Mouse (Mus musculus) limb, embryonic 13.5 days (tissue): ENCODE results near the gene Rmnd5b. TPM values are rescaled to one million over a fixed set of nuclear protein-coding genes. Genes with fewer than 3 reads are reported as not detected.

ENCODE experiments used
- ATAC-seq: fragments of 200-750 bp; cut with Nextera tagmentation; 2 replicates; pipeline ENCODE4 v1.8.0; 2017; ENCODE audit warnings: low read depth, moderate number of reproducible peaks, moderate TSS enrichment; ENCODE audit not compliant: low FRiP score
- H3K27ac ChIP-seq: fragments of 300-500 bp; sonication (generic); 2 replicates; pipeline ENCODE4 v1.5.1; 2015; ENCODE audit warnings: inconsistent platforms, mild to moderate bottlenecking, moderate library complexity
- H3K27me3 ChIP-seq: fragments of 300-500 bp; sonication (generic); 2 replicates; pipeline ENCODE4 v1.6.1; 2015; ENCODE audit warnings: mild to moderate bottlenecking, inconsistent platforms
- H3K36me3 ChIP-seq: fragments of 300-500 bp; sonication (generic); 2 replicates; pipeline ENCODE4 v1.6.1; 2015; ENCODE audit warnings: inconsistent platforms, mild to moderate bottlenecking, moderate library complexity
- H3K4me1 ChIP-seq: fragments of 300-500 bp; sonication (generic); 2 replicates; pipeline ENCODE4 v1.6.1; 2015; ENCODE audit warnings: inconsistent platforms
- H3K4me2 ChIP-seq: fragments of 300-500 bp; sonication (generic); replicated peaks from 2 replicates; pipeline ENCODE4 v1.6.1; 2015; ENCODE audit warnings: inconsistent platforms, mild to moderate bottlenecking, moderate library complexity
- H3K4me3 ChIP-seq: fragments of 300-500 bp; sonication (generic); 2 replicates; pipeline ENCODE4 v1.5.1; 2015; ENCODE audit warnings: moderate library complexity, mild to moderate bottlenecking, inconsistent platforms
- H3K9ac ChIP-seq: fragments of 300-500 bp; sonication (generic); 2 replicates; pipeline ENCODE4 v1.6.1; 2015; ENCODE audit warnings: mild to moderate bottlenecking, inconsistent platforms
- H3K9me3 ChIP-seq: fragments of 300-500 bp; sonication (generic); 2 replicates; pipeline ENCODE4 v1.6.1; 2016; ENCODE audit warnings: inconsistent platforms
- WGBS: fragments of 180-500 bp; shearing (Covaris S2); methylation state at CpG from one replicate; pipeline ENCODE4 v1.1.7; 2015; 5-methylcytosine and 5-hydroxymethylcytosine counted together
- polyA plus RNA-seq: library from polyadenylated mRNA; unstranded; fragments of >200 nt; fragmentation: Nextera tagmentation; extraction: Ambion mirVana; gene quantifications from 2 replicates; pipeline ENCODE4 v1.2.1, GENCODE M21; 2015

Rmnd5b gene
- polyA plus RNA-seq, 1 experiment from 2014 or later, result 51.8 TPM

GRCm38 (mm10) chr11:51648566-51648965, 12.9 kb upstream of the Rmnd5b start:
- ATAC-seq, result peak; percentile 38
- H3K4me1 ChIP-seq, result peaks cover 36% of the 10 kb centered on the region
- H3K4me3 ChIP-seq, result peak overlapping the region; percentile 68
- peak overlapping the region; percentile 82 for H3K9ac ChIP-seq
- H3K9me3 ChIP-seq, result no peaks in the 10 kb centered on the region
- no peaks in the 10 kb centered on the region for H3K27me3 ChIP-seq
- 18% methylated on average over 3 of the region's 3 CpGs for WGBS
- peak overlapping the region; percentile 75 for H3K27ac ChIP-seq
- H3K36me3 ChIP-seq, result peaks cover 24% of the 10 kb centered on the region
- peak overlapping the region; percentile 96 for H3K4me2 ChIP-seq

- Histone ChIP-seq H3K4me3 (no peak overlapping the region), H3K9ac (peak overlapping the region; percentile 13; the same call in 1 of the 2 replicates), H3K27ac (peak overlapping the region; percentile 58; the same call in 1 of the 2 replicates), H3K4me1 (peaks cover 41% of the 10 kb centered on the region), H3K4me2 (peak overlapping the region; percentile 96), H3K9me3 (no peaks in the 10 kb centered on the region), H3K36me3 (peaks cover 37% of the 10 kb centered on the region), H3K27me3 (no peaks in the 10 kb centered on the region)
- ATAC-seq, result no peak
- WGBS, result 57% methylated on average over 15 of the region's 15 CpGs
These were observed 11.3 kb upstream of the Rmnd5b start for GRCm38 (mm10) chr11:51646751-51647667.

GRCm38 (mm10) chr11:51646245-51646644, 10.5 kb upstream of the Rmnd5b start:
- H3K27me3 ChIP-seq, result no peaks in the 10 kb centered on the region
- ATAC-seq, result no peak
- H3K4me2 ChIP-seq, result no peak overlapping the region
- H3K9me3 ChIP-seq, result no peaks in the 10 kb centered on the region
- peaks cover 40% of the 10 kb centered on the region for H3K36me3 ChIP-seq
- no peak overlapping the region; the same call in 1 of the 2 replicates for H3K9ac ChIP-seq
- peaks cover 41% of the 10 kb centered on the region for H3K4me1 ChIP-seq
- no peak overlapping the region; the same call in 1 of the 2 replicates for H3K27ac ChIP-seq
- no peak overlapping the region for H3K4me3 ChIP-seq
- 65% methylated on average over 7 of the region's 7 CpGs for WGBS

DNA sequence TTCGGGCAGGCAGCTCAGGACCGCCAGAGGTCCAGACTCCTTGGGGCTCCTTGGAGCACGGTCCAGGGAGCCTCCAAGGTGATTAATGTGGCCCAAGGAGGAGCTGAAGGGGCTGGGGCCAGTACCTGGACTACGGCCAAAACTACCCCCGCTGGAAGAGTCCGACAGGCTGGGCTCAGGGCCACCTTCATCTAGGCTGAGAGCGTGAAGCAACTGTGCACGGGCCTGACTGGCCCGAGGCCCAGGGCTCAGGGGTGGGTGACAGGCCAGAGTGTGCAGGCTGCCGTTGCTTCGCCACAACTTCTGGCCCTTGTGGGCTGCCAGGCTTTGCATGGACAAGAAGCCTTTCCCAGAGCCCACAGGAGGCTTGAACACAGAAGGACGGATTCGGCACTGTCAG, 9.6 kb upstream of the Rmnd5b start:
- Histone ChIP-seq H3K4me3 (no peak overlapping the region), H3K9ac (no peak overlapping the region; the same call in 1 of the 2 replicates), H3K36me3 (peaks cover 40% of the 10 kb centered on the region), H3K27me3 (no peaks in the 10 kb centered on the region), H3K9me3 (no peaks in the 10 kb centered on the region), H3K27ac (no peak overlapping the region), H3K4me2 (no peak overlapping the region), H3K4me1 (peaks cover 41% of the 10 kb centered on the region)
- 87% methylated on average over 13 of the region's 13 CpGs for WGBS
- ATAC-seq, result no peak

DNA sequence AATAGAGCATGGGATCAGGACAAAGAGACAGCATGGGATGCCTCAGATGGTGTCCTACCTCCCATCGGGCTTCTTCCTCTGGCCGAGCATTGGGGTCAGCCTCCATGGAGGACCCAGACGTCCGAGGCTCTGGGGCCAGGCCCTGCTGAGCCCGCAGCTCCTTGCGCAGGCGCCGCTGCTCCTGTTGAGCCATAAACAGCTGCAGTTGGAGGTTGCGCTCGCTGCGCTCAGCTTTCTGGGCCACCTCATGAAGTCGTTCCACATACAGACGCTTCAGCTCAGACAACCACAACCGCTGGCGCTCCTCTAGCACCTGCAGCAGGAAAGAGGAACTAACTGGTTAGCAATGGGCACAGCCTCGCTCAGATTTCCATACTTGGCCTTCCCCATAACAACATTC, 8.5 kb upstream of the Rmnd5b start:
- Histone ChIP-seq H3K36me3 (peaks cover 40% of the 10 kb centered on the region), H3K4me1 (peaks cover 30% of the 10 kb centered on the region), H3K4me3 (no peak overlapping the region), H3K4me2 (peak overlapping the region; percentile 23; the same call in 1 of the 2 replicates), H3K27me3 (no peaks in the 10 kb centered on the region), H3K27ac (0 out of 2 replicates have a peak overlapping the region, but pooled peaks have one; percentile 3), H3K9me3 (no peaks in the 10 kb centered on the region), H3K9ac (0 out of 2 replicates have a peak overlapping the region, but pooled peaks have one; percentile 43)
- no peak for ATAC-seq
- 69% methylated on average over 16 of the region's 16 CpGs for WGBS

GRCm38 (mm10) chr11:51643761-51644160, 8.1 kb upstream of the Rmnd5b start:
- H3K27ac ChIP-seq, result 0 out of 2 replicates have a peak overlapping the region, but pooled peaks have one; percentile 3

DNA sequence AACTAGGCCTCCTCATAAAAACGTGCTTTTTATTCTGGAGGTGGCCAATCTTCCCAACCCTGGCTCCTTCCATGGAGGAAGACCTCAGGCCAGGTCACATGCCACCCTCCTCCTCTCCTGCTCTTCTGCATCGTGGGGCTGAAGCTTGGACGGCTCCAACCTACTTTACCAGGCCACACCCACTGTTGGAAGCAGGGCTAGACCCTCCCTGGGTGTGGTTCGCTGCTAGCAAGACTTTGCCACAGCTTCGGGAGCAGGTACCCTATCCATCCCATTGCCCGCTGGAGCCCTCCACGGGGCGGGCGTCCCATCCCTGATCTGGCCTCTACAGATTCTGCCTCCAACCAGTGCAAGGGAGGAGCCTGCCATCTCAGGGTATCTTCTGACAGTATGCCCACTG, 7.5 kb upstream of the Rmnd5b start:
- Histone ChIP-seq H3K4me3 (no peak overlapping the region), H3K27me3 (no peaks in the 10 kb centered on the region), H3K27ac (peak overlapping the region; percentile 33; the same call in 1 of the 2 replicates), H3K36me3 (peaks cover 40% of the 10 kb centered on the region), H3K4me2 (peak overlapping the region; percentile 23; the same call in 1 of the 2 replicates), H3K9me3 (no peaks in the 10 kb centered on the region), H3K9ac (no peak overlapping the region), H3K4me1 (peaks cover 21% of the 10 kb centered on the region)
- ATAC-seq, result no peak
- WGBS, result 74% methylated on average over 9 of the region's 9 CpGs

More at GRCm38 (mm10) chr11:51643761-51644160, 8.1 kb upstream of the Rmnd5b start:
- Histone ChIP-seq H3K4me1 (peaks cover 26% of the 10 kb centered on the region), H3K9me3 (no peaks in the 10 kb centered on the region), H3K27me3 (no peaks in the 10 kb centered on the region), H3K9ac (peak overlapping the region; percentile 43), H3K4me2 (peak overlapping the region; percentile 23), H3K4me3 (no peak overlapping the region), H3K36me3 (peaks cover 40% of the 10 kb centered on the region)
- ATAC-seq, result no peak
- WGBS, result 49% methylated on average over 15 of the region's 15 CpGs

- ATAC-seq, result no peak
- H3K9ac ChIP-seq, result no peak overlapping the region
- H3K9me3 ChIP-seq, result no peaks in the 10 kb centered on the region
- no peak overlapping the region for H3K4me2 ChIP-seq
- peaks cover 23% of the 10 kb centered on the region for H3K4me1 ChIP-seq
- 77% methylated on average over 7 of the region's 7 CpGs for WGBS
- no peak overlapping the region for H3K4me3 ChIP-seq
- no peaks in the 10 kb centered on the region for H3K27me3 ChIP-seq
- no peak overlapping the region for H3K27ac ChIP-seq
- peaks cover 38% of the 10 kb centered on the region for H3K36me3 ChIP-seq
These were observed 5.1 kb upstream of the Rmnd5b start for GRCm38 (mm10) chr11:51640748-51641147.

GRCm38 (mm10) chr11:51638497-51638896, 2.8 kb upstream of the Rmnd5b start:
- 0 out of 2 replicates have a peak overlapping the region, but pooled peaks have one; percentile 35 for H3K9ac ChIP-seq
- ATAC-seq, result no peak
- H3K4me1 ChIP-seq, result peaks cover 31% of the 10 kb centered on the region
- H3K27me3 ChIP-seq, result no peaks in the 10 kb centered on the region
- H3K27ac ChIP-seq, result peak overlapping the region; percentile 73; the same call in 1 of the 2 replicates
- peak overlapping the region; percentile 60 for H3K4me2 ChIP-seq
- H3K36me3 ChIP-seq, result peaks cover 15% of the 10 kb centered on the region
- H3K4me3 ChIP-seq, result peak overlapping the region; percentile 27
- H3K9me3 ChIP-seq, result no peaks in the 10 kb centered on the region
- WGBS, result 59% methylated on average over 5 of the region's 5 CpGs

DNA sequence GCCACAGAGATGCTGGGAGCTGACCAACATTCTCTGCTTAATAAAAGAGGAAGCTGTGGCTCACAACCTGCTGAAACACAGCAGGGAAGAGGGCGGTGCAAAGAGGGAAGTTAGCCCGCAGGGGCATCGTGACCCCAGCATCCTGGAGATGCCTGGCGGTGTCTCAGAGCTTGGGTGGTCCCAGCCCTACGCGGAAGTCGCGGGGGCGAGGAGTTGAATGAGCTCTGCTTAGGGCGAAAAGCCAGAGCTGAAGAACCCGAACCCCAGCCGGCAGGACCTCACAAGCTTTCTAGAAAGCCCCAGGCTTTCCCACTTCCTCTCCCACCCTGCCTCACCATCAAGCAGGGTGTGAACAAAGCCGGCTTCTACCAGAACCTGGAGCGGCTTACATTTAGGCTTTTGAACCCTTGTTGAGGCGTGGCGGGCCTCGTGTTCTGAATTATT, 2.3 kb upstream of the Rmnd5b start:
- H3K27ac ChIP-seq, result peak overlapping the region; percentile 73; the same call in 1 of the 2 replicates
- peak overlapping the region; percentile 35; the same call in 1 of the 2 replicates for H3K9ac ChIP-seq
- H3K27me3 ChIP-seq, result no peaks in the 10 kb centered on the region
- no peaks in the 10 kb centered on the region for H3K9me3 ChIP-seq
- H3K36me3 ChIP-seq, result peaks cover 10% of the 10 kb centered on the region
- WGBS, result 3% methylated on average over 17 of the region's 17 CpGs
- H3K4me1 ChIP-seq, result peaks cover 27% of the 10 kb centered on the region
- peak overlapping the region; percentile 60 for H3K4me2 ChIP-seq
- ATAC-seq, result peak; percentile 38; the same call in 1 of the 2 replicates
- peak overlapping the region; percentile 27 for H3K4me3 ChIP-seq

DNA sequence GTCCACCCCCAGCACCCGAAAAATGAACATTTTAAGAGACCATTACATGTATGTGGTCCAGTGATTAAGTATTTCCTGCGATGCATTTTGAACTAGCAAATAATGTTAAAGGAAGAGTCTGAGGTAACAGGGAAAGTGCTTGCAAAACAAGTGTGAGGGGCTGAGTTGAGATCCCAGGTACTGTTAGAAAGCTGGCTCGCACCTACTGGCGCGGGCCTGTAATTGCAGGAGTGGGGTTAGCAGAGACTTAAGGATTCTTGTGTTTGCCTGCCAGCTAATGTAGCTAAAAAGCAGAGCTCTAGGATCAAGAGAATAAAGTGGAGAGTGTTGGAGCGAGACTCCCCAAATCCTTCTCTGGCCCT, 608 bp upstream of the Rmnd5b start:
- Histone ChIP-seq H3K27me3 (no peaks in the 10 kb centered on the region), H3K36me3 (no peaks in the 10 kb centered on the region), H3K27ac (peak overlapping the region; percentile 74; the same call in 1 of the 2 replicates), H3K4me2 (peak overlapping the region; percentile 86), H3K9ac (peak overlapping the region; percentile 77), H3K4me1 (peaks cover 36% of the 10 kb centered on the region), H3K4me3 (peak overlapping the region; percentile 75), H3K9me3 (no peaks in the 10 kb centered on the region)
- 3% methylated on average over 6 of the region's 6 CpGs for WGBS
- peak; percentile 41; the same call in 1 of the 2 replicates for ATAC-seq

DNA sequence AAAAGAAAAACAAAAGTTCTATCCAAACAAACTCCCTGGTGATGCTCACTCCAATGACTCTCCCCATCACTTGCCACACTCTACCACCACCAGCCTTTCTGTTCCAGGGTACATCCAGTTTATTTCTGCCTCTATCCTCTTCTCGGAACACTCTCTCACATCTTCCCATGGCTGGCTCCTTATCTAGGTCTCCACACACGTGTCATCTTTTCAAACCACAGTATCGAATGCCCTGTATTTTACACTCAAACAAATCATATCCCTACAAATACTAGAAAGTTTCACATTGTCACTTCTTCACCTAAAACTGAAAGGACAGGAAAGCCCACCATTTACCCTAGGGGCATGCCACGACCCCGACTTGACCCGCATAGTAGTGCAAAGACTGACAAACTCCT, 570 bp downstream of the Rmnd5b start:
- no peak for ATAC-seq
- Histone ChIP-seq H3K27me3 (no peaks in the 10 kb centered on the region), H3K4me1 (peaks cover 36% of the 10 kb centered on the region), H3K36me3 (no peaks in the 10 kb centered on the region), H3K9ac (peak overlapping the region; percentile 77), H3K4me3 (peak overlapping the region; percentile 75), H3K27ac (peak overlapping the region; percentile 74), H3K9me3 (no peaks in the 10 kb centered on the region), H3K4me2 (peak overlapping the region; percentile 86)
- WGBS, result 21% methylated on average over 6 of the region's 6 CpGs
